Mouse (Mus musculus): Measurements from ENCODE around the gene Ensa. TPM values are rescaled to one million over a fixed set of nuclear protein-coding genes. Genes with fewer than 3 reads are reported as not detected.
A peak's percentile ranks its signal among the peaks of the same experiment; 100 is the strongest.
"Not testable (repeated sequence)": the region's sequence is repeated elsewhere in the genome, so short reads cannot be mapped to it uniquely, and the experiment has no call there.

Gene Ensa
- polyA plus RNA-seq, 1 experiment: not detected

DNA sequence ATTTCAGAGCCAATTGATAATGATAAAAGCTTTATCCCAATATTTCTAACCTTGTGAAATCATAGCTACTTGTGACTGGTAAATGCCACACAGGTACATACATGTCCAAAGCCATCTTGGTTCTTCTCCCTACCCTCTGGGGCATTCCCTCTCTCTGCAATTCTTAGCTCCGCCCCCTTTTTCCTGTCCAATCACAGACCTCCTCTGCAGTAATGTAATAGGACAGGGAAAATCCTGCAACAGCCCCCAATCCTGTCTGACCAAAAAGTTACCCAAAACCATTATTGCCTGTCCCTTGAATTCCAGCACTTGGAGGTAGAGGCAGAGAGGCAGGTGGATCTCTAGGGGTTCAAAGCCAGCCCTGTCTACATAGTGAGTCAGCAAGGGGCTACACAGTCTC, 3.6 kb upstream of the Ensa start:
- H3K27ac ChIP-seq (ENCODE audit: insufficient read depth, low read depth, low read length): no peak overlapping the region
- peaks cover 3% of the 10 kb centered on the region; the same call in 1 of the 2 replicates for H3K4me1 ChIP-seq (ENCODE audit: control insufficient read depth, insufficient read depth, low read length)
- 65% methylated on average over 1 of the region's 1 CpGs for WGBS
- no peak for TF ChIP-seq CTCF (IDR thresholded peaks at IDR 0.05; ENCODE audit: insufficient read depth, low read depth, low read length)
- TF ChIP-seq POLR2A (IDR thresholded peaks at IDR 0.05; ENCODE audit: insufficient read depth, low read depth, low read length): no peak
- H3K4me3 ChIP-seq (ENCODE audit: insufficient read depth, low read depth, low read length): no peak overlapping the region

DNA sequence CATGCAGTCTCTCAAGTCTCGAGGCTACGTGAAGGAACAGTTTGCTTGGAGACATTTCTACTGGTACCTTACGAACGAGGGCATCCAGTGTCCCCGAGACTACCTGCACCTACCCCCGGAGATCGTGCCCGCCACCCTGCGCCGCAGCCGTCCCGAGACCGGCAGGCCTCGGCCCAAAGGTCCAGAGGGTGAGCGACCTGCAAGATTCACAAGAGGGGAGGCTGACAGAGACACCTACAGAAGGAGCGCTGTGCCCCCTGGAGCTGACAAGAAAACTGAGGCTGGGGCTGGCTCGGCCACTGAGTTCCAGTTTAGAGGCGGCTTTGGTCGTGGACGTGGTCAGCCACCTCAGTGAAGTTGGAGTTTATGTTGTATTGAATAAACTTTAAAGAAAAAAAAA, 2.4 kb upstream of the Ensa start:
- H3K4me3 ChIP-seq (ENCODE audit: insufficient read depth, low read depth, low read length); H3K27ac ChIP-seq (ENCODE audit: insufficient read depth, low read depth, low read length); H3K4me1 ChIP-seq (ENCODE audit: control insufficient read depth, insufficient read depth, low read length): not testable (repeated sequence)
- 96% methylated on average over 20 of the region's 20 CpGs for WGBS

GRCm38 (mm10) chr3:95623551-95623950, 1.2 kb upstream of the Ensa start:
- Histone ChIP-seq H3K4me3 (ENCODE audit: insufficient read depth, low read depth, low read length) (no peak overlapping the region), H3K4me1 (ENCODE audit: control insufficient read depth, insufficient read depth, low read length) (peaks cover 8% of the 10 kb centered on the region; the same call in 1 of the 2 replicates), H3K27ac (ENCODE audit: insufficient read depth, low read depth, low read length) (no peak overlapping the region)
- no peak for TF ChIP-seq POLR2A (IDR thresholded peaks at IDR 0.05; ENCODE audit: insufficient read depth, low read depth, low read length)
- no peak for TF ChIP-seq CTCF (IDR thresholded peaks at IDR 0.05; ENCODE audit: insufficient read depth, low read depth, low read length)
- 46% methylated on average over 2 of the region's 2 CpGs for WGBS

DNA sequence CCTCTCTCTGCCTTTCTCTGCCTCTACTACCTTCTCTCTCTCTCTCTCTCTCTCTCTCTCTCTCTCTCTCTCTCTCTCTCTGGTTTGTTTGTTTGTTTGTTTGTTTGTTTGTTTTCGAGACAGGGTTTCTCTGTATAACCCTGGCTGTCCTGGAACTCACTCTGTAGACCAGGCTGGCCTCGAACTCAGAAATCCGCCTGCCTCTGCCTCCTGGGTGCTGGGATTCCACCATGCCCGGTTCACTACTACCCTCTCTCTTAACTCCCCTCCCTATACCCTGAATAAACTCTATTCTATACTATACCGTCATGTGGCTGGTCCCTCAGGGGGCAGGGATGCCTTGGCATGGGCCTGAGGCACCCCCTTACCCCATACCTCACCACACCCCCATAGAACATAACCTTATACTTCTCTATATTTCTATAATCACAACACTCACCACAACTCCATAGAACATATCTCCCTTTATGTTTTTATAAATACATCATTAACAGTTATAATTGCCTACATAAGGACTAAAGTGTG, 740 bp upstream of the Ensa start:
- peak overlapping the region; percentile 83 for H3K27ac ChIP-seq (ENCODE audit: insufficient read depth, low read depth, low read length)
- not testable (repeated sequence) for H3K4me1 ChIP-seq (ENCODE audit: control insufficient read depth, insufficient read depth, low read length); H3K4me3 ChIP-seq (ENCODE audit: insufficient read depth, low read depth, low read length)
- WGBS: 60% methylated on average over 5 of the region's 5 CpGs

DNA sequence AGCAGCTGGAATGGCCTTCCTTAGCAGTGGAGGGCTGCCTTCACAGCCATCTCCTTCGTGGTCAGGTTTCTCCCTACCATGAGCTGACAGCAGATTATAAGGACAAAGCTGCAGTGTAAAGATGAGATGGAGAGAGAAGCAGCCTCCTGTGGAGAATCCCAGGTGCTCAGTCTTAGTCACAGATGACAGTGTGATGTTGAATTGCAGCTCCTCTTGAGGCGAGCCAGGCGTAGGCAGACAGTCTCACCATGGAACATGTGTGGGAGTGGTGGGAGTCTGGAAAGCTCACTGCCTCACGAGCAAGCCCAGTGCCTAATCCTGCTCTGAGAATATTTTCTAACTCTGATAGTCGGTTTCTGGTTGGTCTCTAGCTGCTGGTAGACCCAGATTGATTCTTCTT, 3.0 kb downstream of the Ensa start:
- H3K4me1 ChIP-seq (ENCODE audit: control insufficient read depth, insufficient read depth, low read length): peaks cover 19% of the 10 kb centered on the region
- WGBS: 38% methylated on average over 5 of the region's 5 CpGs
- no peak for TF ChIP-seq POLR2A (IDR thresholded peaks at IDR 0.05; ENCODE audit: insufficient read depth, low read depth, low read length)
- TF ChIP-seq CTCF (IDR thresholded peaks at IDR 0.05; ENCODE audit: insufficient read depth, low read depth, low read length): no peak
- H3K27ac ChIP-seq (ENCODE audit: insufficient read depth, low read depth, low read length): peak overlapping the region; percentile 42
- H3K4me3 ChIP-seq (ENCODE audit: insufficient read depth, low read depth, low read length): no peak overlapping the region

DNA sequence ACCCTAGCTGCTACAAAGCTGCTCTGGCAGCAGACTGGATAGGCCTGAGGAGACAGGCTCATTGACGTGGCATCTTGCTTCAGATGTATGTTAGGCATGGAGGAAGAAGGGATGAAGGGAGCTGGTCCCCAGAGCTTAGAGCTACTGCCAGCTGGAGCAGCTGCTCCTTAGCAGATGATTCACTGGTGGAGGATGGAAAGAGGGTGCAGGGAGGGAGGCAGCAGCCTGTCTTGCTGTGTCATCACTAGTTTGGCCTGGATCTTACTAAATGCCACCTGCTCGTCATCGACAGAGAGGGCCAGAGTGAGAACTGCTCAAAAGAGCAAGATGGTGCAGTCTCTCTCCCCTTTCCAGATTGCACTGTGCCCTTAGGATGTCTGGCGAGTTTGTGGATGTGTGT, 5.0 kb downstream of the Ensa start:
- H3K4me1 ChIP-seq (ENCODE audit: control insufficient read depth, insufficient read depth, low read length): peaks cover 16% of the 10 kb centered on the region
- H3K27ac ChIP-seq (ENCODE audit: insufficient read depth, low read depth, low read length): no peak overlapping the region
- H3K4me3 ChIP-seq (ENCODE audit: insufficient read depth, low read depth, low read length): no peak overlapping the region
- 43% methylated on average over 4 of the region's 4 CpGs for WGBS
- TF ChIP-seq POLR2A (IDR thresholded peaks at IDR 0.05; ENCODE audit: insufficient read depth, low read depth, low read length): no peak
- no peak for TF ChIP-seq CTCF (IDR thresholded peaks at IDR 0.05; ENCODE audit: insufficient read depth, low read depth, low read length)

- H3K4me1 ChIP-seq (ENCODE audit: control insufficient read depth, insufficient read depth, low read length): peaks cover 16% of the 10 kb centered on the region
- H3K27ac ChIP-seq (ENCODE audit: insufficient read depth, low read depth, low read length): no peak overlapping the region
- no peak overlapping the region for H3K4me3 ChIP-seq (ENCODE audit: insufficient read depth, low read depth, low read length)
- WGBS: 71% methylated on average over 3 of the region's 3 CpGs
- TF ChIP-seq POLR2A (IDR thresholded peaks at IDR 0.05; ENCODE audit: insufficient read depth, low read depth, low read length): no peak
- no peak for TF ChIP-seq CTCF (IDR thresholded peaks at IDR 0.05; ENCODE audit: insufficient read depth, low read depth, low read length)
Observed at GRCm38 (mm10) chr3:95630856-95631255, 6.1 kb downstream of the Ensa start.

DNA sequence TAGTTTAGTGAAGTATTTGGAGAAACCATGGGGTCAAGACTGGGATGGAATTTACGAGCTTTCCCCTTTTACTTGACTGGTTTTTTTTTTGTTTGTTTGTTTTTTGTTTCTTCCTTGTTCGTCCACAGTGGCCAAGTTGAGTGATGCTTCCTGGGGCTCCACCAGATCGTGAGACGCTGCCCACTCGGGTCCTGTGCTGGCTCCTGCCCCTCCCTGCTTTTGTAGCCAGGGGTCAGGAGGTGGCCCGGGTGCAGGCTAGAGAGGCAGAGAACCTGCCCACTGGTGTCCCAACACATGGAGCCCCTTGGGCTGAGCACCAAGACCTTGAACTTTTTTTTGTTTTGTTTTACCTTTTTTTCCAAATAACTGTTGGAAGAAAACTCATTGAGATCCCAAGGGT, 6.5 kb downstream of the Ensa start:
- peaks cover 16% of the 10 kb centered on the region for H3K4me1 ChIP-seq (ENCODE audit: control insufficient read depth, insufficient read depth, low read length)
- WGBS: 60% methylated on average over 6 of the region's 6 CpGs
- no peak overlapping the region for H3K4me3 ChIP-seq (ENCODE audit: insufficient read depth, low read depth, low read length)
- no peak overlapping the region for H3K27ac ChIP-seq (ENCODE audit: insufficient read depth, low read depth, low read length)
- no peak for TF ChIP-seq POLR2A (IDR thresholded peaks at IDR 0.05; ENCODE audit: insufficient read depth, low read depth, low read length)
- TF ChIP-seq CTCF (IDR thresholded peaks at IDR 0.05; ENCODE audit: insufficient read depth, low read depth, low read length): no peak

GRCm38 (mm10) chr3:95632648-95633588, 8.1 kb downstream of the Ensa start:
- TF ChIP-seq CTCF (IDR thresholded peaks at IDR 0.05; ENCODE audit: insufficient read depth, low read depth, low read length) (no peak), POLR2A (IDR thresholded peaks at IDR 0.05; ENCODE audit: insufficient read depth, low read depth, low read length) (no peak)
- H3K27ac ChIP-seq (ENCODE audit: insufficient read depth, low read depth, low read length): no peak overlapping the region
- peaks cover 13% of the 10 kb centered on the region for H3K4me1 ChIP-seq (ENCODE audit: control insufficient read depth, insufficient read depth, low read length)
- no peak overlapping the region for H3K4me3 ChIP-seq (ENCODE audit: insufficient read depth, low read depth, low read length)
- WGBS: 69% methylated on average over 12 of the region's 12 CpGs
